Mouse (Mus musculus) left cerebral cortex, postnatal 4 days (tissue): Measurements from ENCODE around the gene Cdc14a. TPM values are rescaled to one million over a fixed set of nuclear protein-coding genes. Genes with fewer than 3 reads are reported as not detected.

Experiments used
- DNase-seq: peaks from one replicate; pipeline ENCODE4 v3.0.0-alpha.2; 2022
- intact Hi-C: fragments of 180-260 bp; cut with DNase I; formaldehyde crosslinking; loops from one replicate; pipeline ENCODE4 v1.15.1; 2025
- total RNA-seq, 2 experiments: library from RNA; stranded (reverse); gene quantifications; 2 replicates each; pipeline ENCODE4 v1.2.3; 2021

Gene Cdc14a
- 1 to 10 TPM; 3.6 to 4.9 TPM for total RNA-seq

DNA sequence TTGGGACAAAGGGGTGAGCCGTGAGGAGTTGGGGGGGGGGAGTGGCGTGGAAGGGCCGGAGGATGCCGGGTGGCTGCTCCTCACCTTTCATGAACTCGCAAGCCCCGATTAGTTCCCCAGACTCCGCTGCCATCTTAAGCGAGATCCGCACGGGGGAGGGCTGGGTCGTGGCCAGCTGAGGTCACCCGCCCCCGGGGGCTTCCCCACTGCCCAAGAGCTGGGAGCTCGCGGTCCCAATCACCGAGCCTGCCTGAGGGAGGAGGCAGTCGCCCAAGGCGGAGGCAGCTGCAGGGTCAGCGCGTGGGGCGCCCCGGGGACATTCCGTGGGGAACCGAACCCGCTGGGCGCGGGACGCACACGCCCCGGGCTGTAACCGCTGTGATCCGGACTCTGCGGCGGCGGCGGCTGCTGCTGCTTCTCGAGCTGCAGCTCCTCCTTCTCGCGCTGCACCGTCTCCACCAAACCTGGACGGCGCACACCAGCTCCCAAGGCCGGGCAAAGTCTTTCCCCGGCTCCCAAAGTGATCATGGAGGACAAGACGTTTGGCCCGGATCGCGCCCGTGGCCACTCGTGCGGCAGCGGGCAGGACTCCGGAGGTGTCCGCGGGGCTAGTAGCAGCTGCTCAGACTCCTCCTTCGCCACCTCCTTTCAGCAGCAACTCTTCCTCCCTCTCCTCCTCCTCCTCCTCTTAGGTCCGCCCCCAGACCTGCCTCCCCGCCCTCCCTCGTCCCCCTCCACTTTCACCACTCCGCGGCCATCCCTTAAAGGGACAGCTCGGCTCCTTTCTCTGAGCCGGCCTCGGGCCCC is at the start of gene Cdc14a:
Gene Cdc14a, minus strand, starts transcription at position 680 of the 807 bp plus-strand sequence.
- DNase-seq = peak; percentile 94
- intact Hi-C loops = no loop called here

- intact Hi-C loops = no loop called here
- DNase-seq = no peak
Observed at GRCm38 (mm10) chr3:116465709-116466108, 41.9 kb upstream of the Cdc14a start.

GRCm38 (mm10) chr3:116464318-116464717 is 40.5 kb upstream of the Cdc14a start:
- DNase-seq = no peak
- intact Hi-C loops = no loop called here

GRCm38 (mm10) chr3:116461053-116461452 is 37.2 kb upstream of the Cdc14a start:
- no peak for DNase-seq

DNA sequence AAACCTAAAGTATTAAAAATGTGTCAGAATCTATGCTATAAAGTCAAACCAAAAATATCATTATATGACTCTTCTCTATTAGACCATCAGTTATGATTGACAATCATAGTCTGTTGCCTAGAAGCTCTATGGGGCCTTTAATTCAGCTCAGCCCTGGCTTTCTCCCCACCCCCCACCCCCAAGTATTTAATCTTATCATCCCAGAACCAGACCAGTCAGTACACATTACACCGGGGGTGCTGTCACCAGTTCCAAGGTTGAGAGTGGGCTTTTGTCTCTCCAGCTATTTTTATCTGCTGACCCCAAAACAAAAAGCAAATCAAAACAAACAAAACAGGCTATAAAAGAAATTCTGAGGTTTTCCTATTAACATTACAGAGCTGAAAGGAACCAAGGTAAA is 30.7 kb upstream of the Cdc14a start:
- intact Hi-C loops = no loop called here

More at GRCm38 (mm10) chr3:116461053-116461452, 37.2 kb upstream of the Cdc14a start:
- intact Hi-C loops = no loop called here

GRCm38 (mm10) chr3:116450741-116451140 is 26.9 kb upstream of the Cdc14a start:
- no peak for DNase-seq
- intact Hi-C loops = no loop called here

More for the DNA sequence above, 30.7 kb upstream of the Cdc14a start:
- DNase-seq = no peak

- no peak for DNase-seq
- intact Hi-C loops = no loop called here
Observed at GRCm38 (mm10) chr3:116444327-116444726, 20.5 kb upstream of the Cdc14a start.

GRCm38 (mm10) chr3:116442788-116443187 is 19.0 kb upstream of the Cdc14a start:
- DNase-seq = no peak
- intact Hi-C loops = no loop called here

DNA sequence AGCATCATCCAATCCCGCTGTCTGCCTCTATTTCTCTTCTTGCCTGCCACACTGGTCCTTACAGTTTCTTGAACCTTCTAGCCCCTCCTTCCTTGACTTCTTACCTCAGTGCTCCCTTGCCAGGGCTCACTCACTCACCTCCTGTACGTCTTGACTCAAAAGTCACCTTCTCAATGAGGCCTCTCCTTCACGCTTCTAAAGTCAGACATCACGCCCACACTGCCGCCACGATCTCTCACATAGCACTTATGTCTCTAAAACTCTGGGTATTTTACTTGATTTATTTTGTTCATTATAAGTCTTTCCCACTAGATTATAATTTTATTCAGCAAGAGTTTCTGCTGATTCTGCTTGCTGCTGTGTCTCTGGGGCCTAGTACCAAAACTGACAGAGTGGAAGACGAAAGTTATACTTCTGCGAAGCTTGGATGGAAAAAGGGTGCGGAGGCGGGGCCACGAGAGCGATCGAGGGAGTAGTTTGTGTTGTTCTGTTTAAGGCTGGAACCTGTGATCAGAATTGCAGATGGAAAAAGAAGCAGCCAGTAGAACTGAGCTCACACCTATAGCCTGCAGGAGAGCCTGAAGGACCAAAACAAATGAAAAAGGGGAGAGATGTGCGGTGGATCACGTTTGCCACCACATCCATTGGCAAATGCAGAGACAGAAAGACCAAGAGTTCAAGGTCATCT is 17.8 kb upstream of the Cdc14a start:
- intact Hi-C loops = no loop called here
- no peak for DNase-seq

GRCm38 (mm10) chr3:116440066-116440997 is 16.5 kb upstream of the Cdc14a start:
- intact Hi-C loops = no loop called here
- DNase-seq = no peak

DNA sequence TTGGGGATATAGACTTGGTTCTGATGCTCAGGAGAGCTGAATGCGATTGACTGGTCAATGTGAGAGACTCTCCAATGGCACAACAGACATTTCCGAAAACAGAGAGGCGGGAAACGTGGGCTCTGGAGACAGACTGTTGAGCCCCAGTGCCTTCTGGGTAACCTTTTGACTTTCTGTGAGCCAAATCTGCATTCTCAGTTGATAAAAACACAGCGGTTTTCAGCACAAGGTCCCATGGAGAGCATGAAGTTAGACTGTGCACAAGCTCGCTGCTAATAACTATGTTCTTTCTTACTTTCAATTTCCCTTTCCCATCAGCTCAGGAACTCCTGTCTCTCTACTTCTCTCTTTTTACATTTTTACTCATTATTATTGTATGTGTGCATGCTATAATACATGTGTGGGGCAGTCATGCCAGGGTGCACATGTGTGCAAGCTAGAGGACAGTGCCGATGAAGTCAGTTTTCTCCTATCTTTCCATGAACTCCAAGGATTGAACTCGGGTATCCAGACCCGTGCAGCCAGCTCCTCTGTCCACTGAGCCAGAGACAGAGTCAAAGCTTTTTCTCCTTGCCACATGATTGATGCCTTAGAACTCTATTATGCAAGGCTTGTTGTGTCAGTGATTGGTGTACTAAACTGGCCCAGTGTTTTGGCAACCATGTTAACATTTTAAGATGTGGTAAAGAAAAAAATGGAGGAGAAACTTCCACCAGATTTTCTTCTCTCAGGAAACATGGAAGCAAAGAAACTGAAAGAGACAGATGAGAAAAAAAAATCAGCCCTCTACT is 13.2 kb upstream of the Cdc14a start:
- no peak for DNase-seq
- intact Hi-C loops = no loop called here

GRCm38 (mm10) chr3:116436113-116436512 is 12.3 kb upstream of the Cdc14a start:
- intact Hi-C loops = no loop called here
- no peak for DNase-seq

GRCm38 (mm10) chr3:116434757-116435156 is 10.9 kb upstream of the Cdc14a start:
- intact Hi-C loops = no loop called here
- no peak for DNase-seq

GRCm38 (mm10) chr3:116425901-116426300 is 2.1 kb upstream of the Cdc14a start:
- no peak for DNase-seq
- intact Hi-C loops = no loop called here

- intact Hi-C loops = no loop called here
- peak; percentile 85 for DNase-seq
Observed at GRCm38 (mm10) chr3:116424973-116425284, 1.1 kb upstream of the Cdc14a start.

GRCm38 (mm10) chr3:116424160-116424972 is 534 bp upstream of the Cdc14a start:
- intact Hi-C loops = no loop called here
- DNase-seq = no peak

DNA sequence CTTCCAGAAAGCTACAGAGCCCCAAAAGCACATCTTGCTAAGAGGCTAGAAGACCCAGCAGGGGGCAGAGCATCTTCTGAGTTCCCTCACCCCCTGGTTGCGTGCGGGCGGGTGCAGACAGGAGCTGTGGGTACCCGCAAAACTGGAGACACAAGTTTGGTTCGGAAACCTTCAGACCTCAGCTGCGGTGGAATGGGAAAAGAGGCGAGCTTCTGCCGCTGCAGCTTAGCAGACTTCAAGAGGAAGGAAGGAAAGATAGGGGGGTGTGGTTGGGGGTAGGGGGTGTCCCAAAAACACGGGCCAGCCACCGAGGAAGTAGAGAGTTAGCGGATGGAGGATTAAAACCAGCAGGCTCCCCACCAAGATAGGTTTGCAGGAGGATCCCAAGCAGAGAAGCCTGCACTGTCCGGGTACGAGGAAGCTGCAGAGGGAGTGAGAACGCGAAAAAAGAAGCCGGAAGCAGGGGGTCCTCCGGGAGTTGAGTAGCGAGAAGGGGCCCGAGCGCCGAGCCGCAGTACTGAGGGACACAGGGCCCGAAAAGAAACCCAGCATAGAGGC is 958 bp downstream of the Cdc14a start:
- intact Hi-C loops = no loop called here
- DNase-seq = peak; percentile 69

- DNase-seq = no peak
- intact Hi-C loops = no loop called here
Observed at GRCm38 (mm10) chr3:116422074-116422473, 1.8 kb downstream of the Cdc14a start.

DNA sequence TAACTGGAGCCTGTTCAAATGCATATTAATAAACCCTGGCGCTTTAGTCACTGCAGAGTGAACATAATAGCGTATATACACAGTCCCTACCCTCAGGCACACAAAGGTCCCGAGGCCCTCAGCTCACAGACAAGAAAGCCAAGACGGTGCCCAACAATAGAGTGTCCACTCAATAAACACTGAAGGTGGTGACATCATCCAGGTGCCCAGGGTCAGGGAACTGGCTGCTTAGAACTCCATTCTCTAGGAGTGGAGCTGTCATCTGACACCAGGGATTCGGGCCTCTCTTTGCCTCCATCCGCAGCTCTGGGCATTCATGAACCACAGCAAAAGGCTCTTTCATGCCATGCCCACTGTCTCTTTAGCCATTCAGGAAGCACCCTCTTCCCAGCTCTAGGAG is 2.7 kb downstream of the Cdc14a start:
- intact Hi-C loops = no loop called here
- no peak for DNase-seq
